Mouse (Mus musculus) macrophage (primary cell): ENCODE measurements around the gene 4930505A04Rik. TPM values are rescaled to one million over a fixed set of nuclear protein-coding genes. Genes with fewer than 3 reads are reported as not detected.
"Not testable (repeated sequence)": the region's sequence is repeated elsewhere in the genome, so short reads cannot be mapped to it uniquely, and the experiment has no call there.

Source experiments
- H3K27ac ChIP-seq: fragments of 350-480 bp; formaldehyde crosslinking; 2 replicates; pipeline ENCODE4 v1.9.0; 2021
- H3K36me3 ChIP-seq: fragments of 350-480 bp; formaldehyde crosslinking; 2 replicates; pipeline ENCODE4 v1.9.0; 2021; ENCODE audit errors: inconsistent target
- H3K4me3 ChIP-seq: fragments of 350-480 bp; formaldehyde crosslinking; 2 replicates; pipeline ENCODE4 v1.9.0; 2021; ENCODE audit errors: inconsistent target
- H3K79me2 ChIP-seq: fragments of 350-480 bp; formaldehyde crosslinking; 2 replicates; pipeline ENCODE4 v1.9.0; 2021; ENCODE audit errors: inconsistent target
- WGBS: methylation state at CpG from one replicate; pipeline ENCODE4 v1.1.7; 2026; ENCODE audit warnings: inconsistent platforms; ENCODE audit not compliant: missing documents; 5-methylcytosine and 5-hydroxymethylcytosine counted together
- polyA plus RNA-seq: library from polyadenylated mRNA; stranded (reverse); fragments of 250-400 nt; gene quantifications from 3 replicates; pipeline ENCODE4 v1.2.4, GENCODE M21; 2018; ENCODE audit warnings: inconsistent platforms
- total RNA-seq, 78 experiments: library from RNA; depleted of rRNA; stranded (reverse); fragments of 250-400 nt; gene quantifications; 1 replicate in 9 of 78; 2 replicates in 24 of 78; 3 replicates in 43 of 78; 4 replicates in 2 of 78; pipeline ENCODE4 v1.2.4; 2018; ENCODE audit warnings: inconsistent platforms in 56 of 78

The 4930505A04Rik gene
- not detected for total RNA-seq (2018; cell fraction: chromatin; rRNA removed)
- not detected for total RNA-seq (2018; cell fraction: cytosol; rRNA removed)
- total RNA-seq (2018; cell fraction: nucleus; rRNA removed): not detected
- polyA plus RNA-seq: not detected in 3 replicates

DNA sequence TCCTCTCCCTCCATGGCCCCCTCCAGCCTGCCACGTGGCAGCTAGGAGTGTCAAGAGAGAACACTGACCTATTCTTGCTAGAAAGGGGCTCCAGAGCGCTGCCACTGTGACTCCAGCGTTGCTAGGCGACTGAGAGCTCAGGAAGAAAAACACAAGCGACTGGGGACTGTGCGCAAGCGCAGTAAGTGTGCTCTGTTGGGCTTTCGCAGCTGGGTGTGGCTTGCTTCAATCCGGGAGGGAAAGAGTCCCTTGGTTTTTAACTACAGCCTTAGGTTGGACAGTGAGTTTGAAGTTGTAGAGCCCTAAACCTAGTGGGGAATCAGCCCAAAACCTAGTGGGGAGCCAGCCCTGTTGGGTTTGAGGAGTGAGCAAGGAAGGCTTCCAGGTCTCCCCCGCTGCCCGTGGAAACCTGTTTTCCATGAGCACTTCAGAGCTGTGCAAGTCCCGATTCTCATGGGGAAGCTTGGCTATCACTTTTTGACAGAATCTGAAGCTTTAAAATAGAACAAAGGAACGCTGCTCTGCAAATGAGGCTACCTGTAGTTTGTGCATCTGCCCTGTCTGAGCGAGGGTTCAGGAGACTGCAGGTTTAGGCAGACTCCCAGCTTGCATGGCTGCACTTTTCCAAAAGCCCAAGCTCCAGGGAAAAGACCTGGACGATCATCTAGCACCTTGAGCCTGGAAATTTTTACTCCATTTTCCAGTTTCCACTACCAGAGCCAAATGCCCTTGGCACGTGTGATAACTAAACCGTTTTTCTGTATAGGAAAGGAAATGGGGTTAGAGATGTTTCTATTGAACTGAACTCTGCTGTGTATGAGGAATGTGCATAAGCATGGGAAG lies at the start of gene 4930505A04Rik:
TSS of gene 4930505A04Rik (minus strand) at position 77 of the 843 bp plus-strand sequence.
- 11% methylated on average over 17 of the region's 17 CpGs for WGBS
- no peak within 1 kb of the TSS for H3K4me3 ChIP-seq

DNA sequence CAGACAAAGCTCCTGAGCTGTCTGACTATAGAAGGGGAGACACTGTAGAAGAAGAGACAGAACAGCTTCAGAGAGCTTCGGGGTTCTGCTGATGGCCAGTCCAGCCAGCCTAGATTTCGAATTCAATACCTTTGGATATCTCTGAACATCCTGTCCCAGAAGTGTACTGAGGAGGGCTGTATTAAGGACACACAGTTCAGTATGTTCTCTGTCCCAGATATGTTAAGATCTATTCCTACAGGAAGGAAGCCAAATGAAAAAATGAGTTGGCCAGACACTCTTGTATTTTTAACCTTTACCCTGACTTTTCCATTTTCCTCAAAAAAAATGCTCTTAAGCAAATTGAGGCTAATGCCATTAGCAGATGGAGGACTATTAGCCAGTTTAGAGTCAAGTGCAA lies 45.5 kb upstream of the 4930505A04Rik start:
- WGBS: 80% methylated on average over 2 of the region's 2 CpGs
- Histone ChIP-seq H3K79me2 (no peaks in the 10 kb centered on the region), H3K27ac (no peak overlapping the region), H3K36me3 (no peaks in the 10 kb centered on the region), H3K4me3 (no peak overlapping the region)

More for the DNA sequence above, at the start of gene 4930505A04Rik:
- no peaks in the 10 kb centered on the region for H3K36me3 ChIP-seq
- H3K79me2 ChIP-seq: no peaks in the 10 kb centered on the region
- no peak within 1 kb of the TSS for H3K27ac ChIP-seq

DNA sequence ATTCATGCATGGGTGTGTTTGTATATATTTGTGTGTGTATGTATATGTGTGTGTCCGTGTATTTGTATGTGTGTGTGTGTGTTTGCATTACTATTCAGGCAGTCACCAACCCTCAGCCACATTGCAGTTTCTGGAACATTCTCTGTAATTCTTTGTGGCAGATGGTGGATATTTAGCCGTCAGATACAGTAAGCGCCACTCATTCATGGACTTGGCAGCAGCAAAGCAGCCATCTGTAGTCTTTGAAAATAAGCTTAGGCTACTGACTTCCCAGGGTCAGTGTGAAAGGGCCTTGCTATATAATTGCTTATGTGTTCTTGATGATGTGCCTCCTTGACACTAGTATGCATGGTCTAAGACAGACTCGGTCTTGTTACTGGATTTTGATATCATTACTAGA lies 36.6 kb upstream of the 4930505A04Rik start:
- WGBS: 87% methylated on average over 4 of the region's 4 CpGs
- Histone ChIP-seq H3K79me2 (no peaks in the 10 kb centered on the region), H3K4me3 (no peak overlapping the region), H3K27ac (no peak overlapping the region), H3K36me3 (no peaks in the 10 kb centered on the region)

DNA sequence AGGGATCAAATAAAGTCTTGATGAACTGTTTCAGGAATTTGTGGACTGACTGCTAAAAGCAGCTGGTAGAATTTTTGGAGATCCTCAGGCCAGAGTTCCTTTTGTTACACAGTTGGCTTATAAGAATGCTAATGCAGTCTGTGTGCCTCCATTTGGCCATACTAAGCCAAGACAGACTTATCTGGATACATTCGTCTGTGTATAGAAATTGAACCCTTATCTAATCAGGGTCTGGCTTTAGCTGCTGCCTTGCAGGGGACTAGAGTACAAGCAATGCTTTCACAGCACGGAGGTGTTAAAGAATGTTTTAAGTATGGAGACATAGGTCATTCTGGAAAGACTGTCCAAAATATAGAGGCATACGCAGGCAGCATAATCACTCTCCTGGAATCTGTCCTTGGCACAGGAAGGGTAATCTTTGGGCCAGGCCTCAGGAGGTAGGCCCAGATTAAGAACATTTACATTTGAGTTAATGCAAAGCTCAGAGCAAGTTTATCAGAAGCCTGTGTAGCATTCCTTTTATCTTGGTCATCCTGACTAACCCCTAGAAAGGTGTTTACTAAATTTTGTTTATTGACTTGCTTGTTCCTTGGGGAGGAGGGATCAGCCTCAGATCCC lies 27.2 kb upstream of the 4930505A04Rik start:
- H3K27ac ChIP-seq: no peak overlapping the region
- H3K79me2 ChIP-seq: no peaks in the 10 kb centered on the region
- H3K36me3 ChIP-seq: no peaks in the 10 kb centered on the region
- 85% methylated on average over 3 of the region's 3 CpGs for WGBS
- H3K4me3 ChIP-seq: no peak overlapping the region

DNA sequence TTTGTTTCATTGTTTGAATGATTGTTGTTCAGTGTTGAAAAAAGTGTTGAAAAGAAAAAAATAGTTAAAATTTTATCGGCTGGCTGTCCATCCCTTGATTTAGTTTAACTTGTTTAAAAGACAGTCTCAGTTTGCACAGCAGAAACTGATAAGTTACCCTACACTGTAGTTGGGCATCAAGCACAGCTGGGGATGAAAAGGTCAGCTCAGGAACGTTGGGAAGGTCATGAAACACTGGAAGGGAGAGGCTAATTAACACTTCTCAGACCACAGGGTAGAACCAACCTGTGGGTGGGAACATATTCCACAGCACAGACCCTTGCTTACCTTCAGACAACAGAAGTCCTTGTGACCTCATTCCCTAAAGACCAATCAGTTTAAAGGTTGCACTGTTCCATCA lies 25.5 kb upstream of the 4930505A04Rik start:
- Histone ChIP-seq H3K36me3 (no peaks in the 10 kb centered on the region), H3K79me2 (no peaks in the 10 kb centered on the region), H3K4me3 (no peak overlapping the region), H3K27ac (no peak overlapping the region)
- 58% methylated on average over 2 of the region's 2 CpGs for WGBS

DNA sequence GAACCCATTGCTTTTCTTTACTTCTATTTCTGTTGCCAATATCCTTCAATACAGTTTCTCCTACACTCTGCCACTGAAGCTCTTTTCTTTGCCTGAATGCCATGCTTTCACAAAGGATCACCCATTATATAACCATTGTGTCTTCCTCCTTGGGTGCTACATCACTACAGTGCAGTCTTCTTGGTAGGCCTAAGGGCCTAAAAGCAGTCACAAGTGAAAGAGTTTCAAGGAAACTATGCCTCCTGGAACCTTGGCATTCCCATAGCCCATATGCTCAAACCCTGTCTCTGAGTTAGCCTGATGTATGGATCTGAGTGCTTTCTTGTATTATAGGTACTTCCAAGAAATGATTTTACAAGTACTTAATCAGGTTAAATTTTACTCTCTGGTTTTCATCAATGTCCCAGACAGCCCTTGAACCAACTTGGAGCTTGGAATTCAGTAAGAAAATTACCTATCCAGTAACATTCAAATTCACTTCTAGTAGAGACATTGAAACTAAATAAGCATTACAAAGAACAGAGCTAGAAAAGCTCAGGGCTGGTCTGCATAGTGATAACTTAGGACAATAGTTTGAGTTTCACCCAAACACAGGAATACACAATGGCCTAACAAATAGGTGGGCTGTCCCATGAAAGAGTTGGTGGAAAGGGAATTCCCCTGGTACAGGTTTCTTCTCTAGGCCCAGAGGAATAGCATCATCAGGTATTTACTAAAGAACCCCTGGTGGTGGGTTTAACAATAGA lies 20.1 kb upstream of the 4930505A04Rik start:
- Histone ChIP-seq H3K79me2 (no peaks in the 10 kb centered on the region), H3K4me3 (no peak overlapping the region), H3K27ac (no peak overlapping the region), H3K36me3 (no peaks in the 10 kb centered on the region)

DNA sequence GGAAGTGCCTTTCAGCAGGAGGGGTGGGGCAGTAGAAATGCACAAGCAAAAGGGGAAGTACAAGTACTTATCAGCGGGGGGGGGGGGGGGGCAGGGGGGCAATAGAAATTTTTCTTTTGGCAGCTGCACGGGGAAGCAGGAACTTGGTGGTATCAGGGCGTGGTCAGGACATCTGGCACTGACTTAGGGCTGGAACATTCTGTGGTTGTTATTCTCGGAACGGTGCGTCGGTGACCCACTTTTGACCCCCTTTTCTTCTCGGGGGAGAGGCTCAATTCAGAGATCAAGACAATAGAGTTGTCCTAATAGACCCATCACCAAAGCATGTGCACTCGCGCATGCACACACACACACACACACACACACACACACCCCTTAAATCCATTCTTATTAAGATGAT lies 16.6 kb upstream of the 4930505A04Rik start:
- H3K27ac ChIP-seq: no peak overlapping the region
- H3K36me3 ChIP-seq: no peaks in the 10 kb centered on the region
- H3K79me2 ChIP-seq: no peaks in the 10 kb centered on the region
- 72% methylated on average over 9 of the region's 10 CpGs for WGBS
- no peak overlapping the region for H3K4me3 ChIP-seq

DNA sequence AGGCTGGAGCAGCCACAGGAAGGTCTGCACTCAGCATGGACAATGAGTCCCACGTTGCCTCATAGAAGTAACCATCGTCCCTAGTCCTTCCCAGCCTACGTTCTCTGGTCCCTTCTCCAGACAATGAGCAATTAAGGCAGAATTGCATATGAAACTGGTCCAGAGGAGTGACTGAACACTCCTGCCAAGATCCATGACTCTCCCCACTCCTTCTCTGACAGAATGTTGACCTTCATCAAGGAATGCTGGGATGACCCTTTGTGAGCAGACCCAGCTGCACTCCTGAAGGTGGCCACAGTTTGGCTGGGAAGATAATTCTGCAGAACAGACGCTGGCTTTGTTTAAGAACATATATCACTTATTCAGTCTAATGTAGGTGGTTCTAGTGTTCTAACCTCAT lies 11.7 kb upstream of the 4930505A04Rik start:
- 86% methylated on average over 4 of the region's 4 CpGs for WGBS
- Histone ChIP-seq H3K4me3 (no peak overlapping the region), H3K79me2 (no peaks in the 10 kb centered on the region), H3K36me3 (no peaks in the 10 kb centered on the region), H3K27ac (no peak overlapping the region)

DNA sequence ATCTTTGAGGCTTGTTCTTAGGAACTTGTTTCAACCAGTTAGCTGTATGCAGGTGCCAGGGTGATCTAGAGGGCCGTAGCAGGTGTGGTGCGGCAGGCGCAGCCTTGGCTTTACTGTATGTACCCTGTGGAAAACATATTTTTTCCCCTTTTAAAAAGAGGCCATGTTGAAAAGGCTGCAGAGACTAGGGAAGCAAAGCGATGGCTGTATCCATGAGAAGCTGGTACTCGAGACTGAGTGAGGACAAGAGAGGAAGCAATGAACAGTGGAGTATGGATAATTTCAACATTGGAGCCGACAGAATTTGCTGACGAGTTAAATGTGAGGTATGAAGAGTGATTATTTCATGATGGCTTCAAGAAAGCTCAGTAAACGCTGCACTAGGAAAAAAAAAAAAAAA lies 440 bp downstream of the 4930505A04Rik start:
- H3K4me3 ChIP-seq: no peak overlapping the region
- H3K79me2 ChIP-seq: no peaks in the 10 kb centered on the region
- H3K27ac ChIP-seq: no peak overlapping the region
- H3K36me3 ChIP-seq: no peaks in the 10 kb centered on the region
- WGBS: 76% methylated on average over 8 of the region's 8 CpGs

DNA sequence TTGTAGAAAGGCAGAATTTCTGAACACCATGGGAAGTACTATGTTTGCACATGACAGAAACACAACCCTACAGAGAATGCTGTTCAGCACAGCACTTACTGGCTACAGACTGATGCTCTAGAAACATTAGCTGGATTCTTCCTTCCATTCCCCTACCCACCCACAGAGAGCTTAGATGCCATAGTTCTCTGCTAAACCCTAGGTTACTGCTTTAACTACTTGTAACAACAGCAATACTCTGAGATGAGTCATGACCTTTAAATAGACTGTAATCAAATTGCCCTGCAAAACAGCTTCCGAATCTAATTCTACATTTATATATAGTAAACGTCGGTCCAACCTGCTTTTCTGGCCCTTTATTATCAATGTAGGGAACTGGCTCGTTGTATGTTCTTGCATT lies 17.3 kb downstream of the 4930505A04Rik start:
- WGBS: 95% methylated on average over 4 of the region's 4 CpGs
- Histone ChIP-seq H3K4me3 (no peak overlapping the region), H3K27ac (no peak overlapping the region), H3K79me2 (no peaks in the 10 kb centered on the region), H3K36me3 (no peaks in the 10 kb centered on the region)

DNA sequence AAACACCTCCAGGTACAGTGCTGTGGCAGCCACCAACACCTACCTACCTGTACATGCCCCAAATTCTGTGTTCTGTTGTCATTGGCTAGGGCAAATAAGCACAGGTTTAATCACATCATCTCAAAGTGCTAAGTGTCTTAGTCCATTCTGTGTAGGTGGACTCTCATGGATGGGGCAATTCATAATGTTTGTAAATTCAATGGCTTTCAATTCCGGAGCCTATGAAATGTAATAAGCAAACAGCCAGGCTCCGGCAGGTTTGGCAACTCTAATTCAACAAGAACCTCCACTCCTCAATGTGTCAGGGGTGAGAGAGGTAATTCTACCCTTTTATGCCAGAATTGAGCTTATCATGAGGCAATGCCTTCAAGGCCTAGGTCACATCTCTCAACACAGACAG lies 23.5 kb downstream of the 4930505A04Rik start:
- WGBS: 94% methylated on average over 2 of the region's 2 CpGs
- Histone ChIP-seq H3K4me3 (no peak overlapping the region), H3K79me2 (no peaks in the 10 kb centered on the region), H3K36me3 (no peaks in the 10 kb centered on the region), H3K27ac (no peak overlapping the region)

DNA sequence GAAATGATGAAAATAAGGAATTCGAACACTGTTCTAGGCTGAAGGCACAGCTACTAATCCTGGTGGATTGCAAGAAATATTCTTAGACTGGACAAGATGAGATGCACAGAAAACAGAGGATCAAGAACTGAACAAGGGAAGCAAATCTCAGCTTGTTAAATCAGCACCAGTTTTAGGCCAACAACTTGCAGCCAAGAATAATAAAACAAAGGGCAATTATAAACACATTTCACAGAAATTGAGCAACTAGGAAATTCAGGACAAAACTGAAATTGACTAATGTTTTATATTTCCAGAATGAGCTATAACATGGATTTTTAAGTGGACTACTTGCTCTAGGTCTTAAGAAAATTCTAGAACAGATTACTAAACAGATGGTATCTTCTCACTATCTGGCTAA lies 24.1 kb downstream of the 4930505A04Rik start:
- Histone ChIP-seq H3K36me3 (no peaks in the 10 kb centered on the region), H3K27ac (no peak overlapping the region), H3K79me2 (no peaks in the 10 kb centered on the region), H3K4me3 (no peak overlapping the region)
- WGBS: 67% methylated on average over 1 of the region's 1 CpGs

DNA sequence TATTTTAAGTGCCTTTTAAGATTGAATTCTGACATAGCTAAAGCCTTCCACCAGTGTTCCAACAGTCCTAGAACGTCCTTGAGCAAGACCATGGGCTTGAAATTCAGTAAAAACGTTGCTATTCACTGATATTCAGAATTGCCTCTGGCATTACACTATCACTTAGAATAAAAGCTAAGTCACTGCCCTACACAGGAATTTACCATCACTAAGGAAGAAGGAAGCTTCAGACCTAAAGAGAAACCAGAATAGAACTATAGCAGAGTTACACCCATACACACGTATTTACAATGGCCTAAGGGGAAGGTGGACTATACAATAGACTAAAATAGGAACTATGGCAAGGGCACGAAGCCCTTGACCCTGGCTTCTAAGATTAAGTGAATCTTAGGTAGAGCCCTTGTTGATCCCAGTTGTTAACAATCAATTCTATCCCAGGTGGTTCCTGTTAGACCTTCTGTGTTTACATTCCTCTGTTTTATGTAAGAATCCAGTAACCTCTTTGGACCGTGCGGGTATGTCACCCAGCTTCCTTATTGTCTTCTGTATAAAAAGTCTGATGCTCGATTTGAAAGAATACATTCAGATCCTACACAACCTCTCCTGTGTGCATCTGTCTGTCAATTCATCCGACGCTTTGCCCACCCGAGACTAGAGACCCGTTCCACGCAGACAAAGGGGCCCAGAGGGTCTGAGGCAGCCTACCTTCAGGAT lies 27.3 kb downstream of the 4930505A04Rik start:
- not testable (repeated sequence) for H3K27ac ChIP-seq, H3K36me3 ChIP-seq, H3K4me3 ChIP-seq, H3K79me2 ChIP-seq
- 85% methylated on average over 12 of the region's 12 CpGs for WGBS

DNA sequence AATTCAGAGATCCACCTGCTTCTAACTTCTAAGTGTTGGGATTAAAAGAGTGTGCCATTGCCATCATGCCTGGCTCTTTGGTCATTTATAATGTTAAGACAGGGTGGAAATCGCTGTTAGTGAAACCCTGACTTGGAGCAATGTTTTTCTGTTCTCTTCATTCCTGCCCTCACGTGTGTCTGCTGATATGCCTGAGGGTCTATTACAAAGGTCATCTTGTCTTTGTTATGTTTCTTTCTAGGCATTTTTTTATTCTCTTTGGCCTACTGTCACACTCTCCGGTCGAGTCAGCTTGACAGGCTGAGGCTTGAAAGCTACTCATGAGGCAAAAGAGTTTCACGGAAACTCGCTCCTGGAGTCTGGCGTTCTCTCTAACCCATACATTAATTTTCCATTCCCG lies 27.9 kb downstream of the 4930505A04Rik start:
- Histone ChIP-seq H3K79me2 (no peaks in the 10 kb centered on the region), H3K27ac (no peak overlapping the region), H3K36me3 (no peaks in the 10 kb centered on the region), H3K4me3 (no peak overlapping the region)
- WGBS: 97% methylated on average over 3 of the region's 8 CpGs
